8 mouse cellular contexts compared by ENCODE assay signal in genomic region chr4:115056371-115056920, GRCm38 (mm10). TPM values are rescaled to one million over a fixed set of nuclear protein-coding genes. Genes with fewer than 3 reads are reported as not detected.
DNase-seq lines count a peak whose midpoint lies in the region; ATAC-seq and TF ChIP-seq lines count a peak whose summit lies in the region.

TSS of gene Tal1 (plus strand) at chr4:115056426.

- TF ChIP-seq EP300 in heart, postnatal 0 days (IDR thresholded peaks at IDR 0.05; ENCODE audit: low read depth): no peak

- ATAC-seq in heart, postnatal 0 days (ENCODE audit: insufficient read depth, low read depth): peak; percentile 43
- ATAC-seq in limb, embryonic 11.5 days (ENCODE audit: insufficient number of reproducible peaks, low FRiP score, low TSS enrichment, low read depth): no peak
- peak; percentile 74 for ATAC-seq in midbrain, embryonic 15.5 days (replicated peaks)

- peaks cover 27% of the 10 kb centered on the region for H3K4me1 ChIP-seq in embryonic facial prominence, embryonic 10.5 days
- H3K4me1 ChIP-seq in heart, postnatal 0 days (ENCODE audit: control insufficient read depth, insufficient read depth): no peaks in the 10 kb centered on the region
- H3K4me1 ChIP-seq in limb, embryonic 11.5 days (ENCODE audit: control insufficient read depth, insufficient read depth, low read length): peaks cover 3% of the 10 kb centered on the region; the same call in 1 of the 2 replicates
- peaks cover 16% of the 10 kb centered on the region for H3K4me1 ChIP-seq in midbrain, embryonic 15.5 days

- peak within 1 kb of the TSS; percentile 52 for H3K4me2 ChIP-seq in heart, postnatal 0 days (ENCODE audit: low read depth, low read length)
- H3K4me2 ChIP-seq in limb, embryonic 11.5 days (ENCODE audit: low read depth, severe bottlenecking): peak within 1 kb of the TSS; percentile 37; the same call in 1 of the 2 replicates
- peak within 1 kb of the TSS; percentile 53 for H3K4me2 ChIP-seq in midbrain, embryonic 15.5 days

- no peak for DNase-seq in left cerebral cortex, adult 2 months (ENCODE audit: extremely low spot score in 1 of 2, low spot score in 2 of 2)
- no peak for DNase-seq in left cerebral cortex, postnatal 36 days (ENCODE audit: low spot score in 2 of 2)
- DNase-seq in embryonic facial prominence, embryonic 10.5 days (ENCODE audit: low spot score): peak; percentile 68
- no peak for DNase-seq in heart, postnatal 0 days (ENCODE audit: low spot score)
- DNase-seq in limb, embryonic 11.5 days (ENCODE audit: low spot score): peak; percentile 69
- DNase-seq in frontal cortex, postnatal 14 days (ENCODE audit: low spot score in 2 of 2): no peak
- no peak for DNase-seq in right cerebral cortex, adult 2 months (ENCODE audit: low spot score in 2 of 2)

- H3K9ac ChIP-seq in heart, postnatal 0 days (replicated peaks; ENCODE audit: low read depth, low read length): peak within 1 kb of the TSS; percentile 37
- 0 out of 2 replicates have a peak within 1 kb of the TSS, but pooled peaks have one; percentile 27 for H3K9ac ChIP-seq in limb, embryonic 11.5 days (ENCODE audit: low read length)
- H3K9ac ChIP-seq in midbrain, embryonic 15.5 days: peak within 1 kb of the TSS; percentile 34

- no peak for TF ChIP-seq CTCF in left cerebral cortex, adult 2 months (IDR thresholded peaks at IDR 0.05)
- no peak for TF ChIP-seq CTCF in heart, postnatal 0 days (IDR thresholded peaks at IDR 0.05; ENCODE audit: low read depth)

- no peaks in the 10 kb centered on the region for H3K9me3 ChIP-seq in embryonic facial prominence, embryonic 10.5 days
- H3K9me3 ChIP-seq in heart, postnatal 0 days (replicated peaks; ENCODE audit: control insufficient read depth, low read length): no peaks in the 10 kb centered on the region
- no peaks in the 10 kb centered on the region for H3K9me3 ChIP-seq in limb, embryonic 11.5 days (ENCODE audit: control insufficient read depth, low read length)
- H3K9me3 ChIP-seq in midbrain, embryonic 15.5 days: no peaks in the 10 kb centered on the region

- intact Hi-C loops in left cerebral cortex, adult 2 months (cut with DNase I): loop anchor here (5.0 kb wide), 1 partner anchor 69 kb away; the partner anchor contains the start of gene Cmpk1
- intact Hi-C loops in left cerebral cortex, postnatal 36 days (cut with DNase I): no loop called here

- H3K4me3 ChIP-seq in left cerebral cortex, adult 2 months: peak within 1 kb of the TSS; percentile 44
- H3K4me3 ChIP-seq in embryonic facial prominence, embryonic 10.5 days: peak within 1 kb of the TSS; percentile 52
- H3K4me3 ChIP-seq in heart, postnatal 0 days (ENCODE audit: low read depth, low read length): peak within 1 kb of the TSS; percentile 56
- H3K4me3 ChIP-seq in limb, embryonic 11.5 days (ENCODE audit: low read depth, low read length): peak within 1 kb of the TSS; percentile 26
- peak within 1 kb of the TSS; percentile 39 for H3K4me3 ChIP-seq in midbrain, embryonic 15.5 days

- H3K27ac ChIP-seq in left cerebral cortex, adult 2 months: peak within 1 kb of the TSS; percentile 80
- peak within 1 kb of the TSS; percentile 68 for H3K27ac ChIP-seq in embryonic facial prominence, embryonic 10.5 days (replicated peaks)
- peak within 1 kb of the TSS; percentile 87 for H3K27ac ChIP-seq in heart, postnatal 0 days (ENCODE audit: low read depth)
- H3K27ac ChIP-seq in limb, embryonic 11.5 days (replicated peaks; ENCODE audit: low read depth, low read length): no peak within 1 kb of the TSS
- H3K27ac ChIP-seq in midbrain, embryonic 15.5 days: peak within 1 kb of the TSS; percentile 89

- no peaks in the 10 kb centered on the region for H3K36me3 ChIP-seq in embryonic facial prominence, embryonic 10.5 days (replicated peaks)
- no peaks in the 10 kb centered on the region for H3K36me3 ChIP-seq in heart, postnatal 0 days (replicated peaks; ENCODE audit: control insufficient read depth, insufficient read depth, low read length)
- no peaks in the 10 kb centered on the region for H3K36me3 ChIP-seq in limb, embryonic 11.5 days (ENCODE audit: control insufficient read depth, insufficient read depth, low read length)
- no peaks in the 10 kb centered on the region for H3K36me3 ChIP-seq in midbrain, embryonic 15.5 days (replicated peaks)

- peaks cover 100% of the 10 kb centered on the region for H3K27me3 ChIP-seq in embryonic facial prominence, embryonic 10.5 days (replicated peaks; ENCODE audit: low read depth, poor library complexity, severe bottlenecking)
- H3K27me3 ChIP-seq in heart, postnatal 0 days (ENCODE audit: control insufficient read depth, insufficient read depth, low read length): peaks cover 89% of the 10 kb centered on the region
- peaks cover 85% of the 10 kb centered on the region for H3K27me3 ChIP-seq in limb, embryonic 11.5 days (ENCODE audit: control insufficient read depth, insufficient read depth, low read length)
- H3K27me3 ChIP-seq in midbrain, embryonic 15.5 days (replicated peaks): peaks cover 63% of the 10 kb centered on the region

- under 1% methylated on average over 60 of the region's 60 CpGs for WGBS in embryonic facial prominence, embryonic 10.5 days
- 2% methylated on average over 46 of the region's 60 CpGs for WGBS in heart, postnatal 0 days
- under 1% methylated on average over 58 of the region's 60 CpGs for WGBS in limb, embryonic 11.5 days
- under 1% methylated on average over 60 of the region's 60 CpGs for WGBS in midbrain, embryonic 15.5 days

RNA-seq across cellular contexts. Expression of gene Tal1, which starts in this region (rescaled TPM):
- total RNA-seq in left cerebral cortex, adult 2 months (2021): 1 to 10 TPM; 1.5 TPM
- total RNA-seq in left cerebral cortex, postnatal 36 days (2021): 1 to 10 TPM; 1.6 to 2.2 TPM
- 1.7 and 1.9 TPM in 2 replicates for polyA plus RNA-seq in embryonic facial prominence, embryonic 10.5 days (2016; fragmentation: Nextera tagmentation; extraction: Ambion mirVana)
- total RNA-seq in heart, postnatal 0 days (2014; rRNA removed; ENCODE audit: low replicate concordance): 10.1 and 10.7 TPM in 2 replicates
- 0.78 and 0.80 TPM in 2 replicates for polyA plus RNA-seq in heart, postnatal 0 days (2015; fragmentation: Nextera tagmentation; extraction: Ambion mirVana)
- polyA plus RNA-seq in limb, embryonic 11.5 days (2014; fragmentation: Nextera tagmentation; extraction: Ambion mirVana): 2.7 and 3.4 TPM in 2 replicates
- 7.9 and 8.5 TPM in 2 replicates for polyA plus RNA-seq in midbrain, embryonic 15.5 days (2015; fragmentation: Nextera tagmentation; extraction: Ambion mirVana)

Comparison
In these comparisons a context has a peak if more than half of its experiments do, and no peak if none do; other contexts are left out.
1. DNase-seq: peak in embryonic facial prominence, embryonic 10.5 days (single experiment) and limb, embryonic 11.5 days (single experiment); none in left cerebral cortex, adult 2 months (0 of 2), left cerebral cortex, postnatal 36 days (0 of 2), heart, postnatal 0 days (single experiment), frontal cortex, postnatal 14 days (0 of 2) and right cerebral cortex, adult 2 months (0 of 2).
2. Peak in every context shown above with its lines, with median percentiles within 50 percentile points of each other: H3K4me3 ChIP-seq, H3K4me2 ChIP-seq and H3K9ac ChIP-seq.